Mouse (Mus musculus) midbrain, embryonic 15.5 days (tissue): Measurements from ENCODE around the gene Pex26. TPM values are rescaled to one million over a fixed set of nuclear protein-coding genes. Genes with fewer than 3 reads are reported as not detected.

Experiments used
- ATAC-seq: fragments of 200-750 bp; cut with Nextera tagmentation; replicated peaks from 2 replicates; pipeline ENCODE4 v1.8.0; 2017; ENCODE audit warnings: moderate TSS enrichment
- H3K27ac ChIP-seq: fragments of 300-500 bp; sonication (generic); 2 replicates; pipeline ENCODE4 v1.5.1; 2015; ENCODE audit warnings: mild to moderate bottlenecking, inconsistent platforms
- H3K27me3 ChIP-seq: fragments of 300-500 bp; sonication (generic); replicated peaks from 2 replicates; pipeline ENCODE4 v1.6.1; 2015; ENCODE audit warnings: inconsistent platforms
- H3K36me3 ChIP-seq: fragments of 300-500 bp; sonication (generic); replicated peaks from 2 replicates; pipeline ENCODE4 v1.6.1; 2015; ENCODE audit warnings: inconsistent platforms
- H3K4me1 ChIP-seq: fragments of 300-500 bp; sonication (generic); 2 replicates; pipeline ENCODE4 v1.6.1; 2015; ENCODE audit warnings: inconsistent platforms
- H3K4me2 ChIP-seq: fragments of 300-500 bp; sonication (generic); 2 replicates; pipeline ENCODE4 v1.6.1; 2015; ENCODE audit warnings: inconsistent platforms, mild to moderate bottlenecking, moderate library complexity
- H3K4me3 ChIP-seq: fragments of 300-500 bp; sonication (generic); 2 replicates; pipeline ENCODE4 v1.5.1; 2015; ENCODE audit warnings: mild to moderate bottlenecking, inconsistent platforms
- H3K9ac ChIP-seq: fragments of 300-500 bp; sonication (generic); 2 replicates; pipeline ENCODE4 v1.6.1; 2015; ENCODE audit warnings: mild to moderate bottlenecking, inconsistent platforms
- H3K9me3 ChIP-seq: fragments of 300-500 bp; sonication (generic); 2 replicates; pipeline ENCODE4 v1.6.1; 2016; ENCODE audit warnings: inconsistent platforms
- WGBS: fragments of 180-500 bp; shearing (Covaris S2); methylation state at CpG from one replicate; pipeline ENCODE4 v1.1.7; 2015; ENCODE audit warnings: mixed read lengths; 5-methylcytosine and 5-hydroxymethylcytosine counted together
- polyA plus RNA-seq: library from polyadenylated mRNA; unstranded; fragments of >200 nt; fragmentation: Nextera tagmentation; extraction: Ambion mirVana; gene quantifications from 2 replicates; pipeline ENCODE4 v1.2.1, GENCODE M21; 2015

Gene Pex26
- polyA plus RNA-seq, 1 experiment from 2014 or later: 20.4 TPM

GRCm38 (mm10) chr6:121148360-121148759, 35.1 kb upstream of the Pex26 start:
- no peak overlapping the region for H3K27ac ChIP-seq
- H3K4me2 ChIP-seq: no peak overlapping the region
- H3K36me3 ChIP-seq: no peaks in the 10 kb centered on the region
- H3K4me3 ChIP-seq: no peak overlapping the region
- H3K27me3 ChIP-seq: no peaks in the 10 kb centered on the region
- 0 out of 2 replicates have a peak, but pooled peaks cover 6% of the 10 kb centered on the region for H3K4me1 ChIP-seq
- H3K9me3 ChIP-seq: no peaks in the 10 kb centered on the region
- H3K9ac ChIP-seq: no peak overlapping the region
- 55% methylated on average over 3 of the region's 3 CpGs for WGBS
- no peak for ATAC-seq

GRCm38 (mm10) chr6:121149420-121149819, 34.0 kb upstream of the Pex26 start:
- Histone ChIP-seq H3K4me1 (0 out of 2 replicates have a peak, but pooled peaks cover 6% of the 10 kb centered on the region), H3K27ac (no peak overlapping the region), H3K4me2 (no peak overlapping the region), H3K36me3 (no peaks in the 10 kb centered on the region), H3K9me3 (no peaks in the 10 kb centered on the region), H3K4me3 (no peak overlapping the region), H3K27me3 (no peaks in the 10 kb centered on the region), H3K9ac (no peak overlapping the region)
- 85% methylated on average over 3 of the region's 3 CpGs for WGBS
- ATAC-seq: no peak

GRCm38 (mm10) chr6:121150126-121150525, 33.3 kb upstream of the Pex26 start:
- Histone ChIP-seq H3K27ac (no peak overlapping the region), H3K9me3 (no peaks in the 10 kb centered on the region), H3K4me3 (no peak overlapping the region), H3K27me3 (no peaks in the 10 kb centered on the region), H3K9ac (no peak overlapping the region), H3K4me1 (0 out of 2 replicates have a peak, but pooled peaks cover 6% of the 10 kb centered on the region), H3K4me2 (no peak overlapping the region), H3K36me3 (no peaks in the 10 kb centered on the region)
- WGBS: 93% methylated on average over 8 of the region's 8 CpGs
- no peak for ATAC-seq

- no peaks in the 10 kb centered on the region for H3K9me3 ChIP-seq
- H3K36me3 ChIP-seq: no peaks in the 10 kb centered on the region
- H3K4me1 ChIP-seq: 0 out of 2 replicates have a peak, but pooled peaks cover 3% of the 10 kb centered on the region
- no peaks in the 10 kb centered on the region for H3K27me3 ChIP-seq
- H3K9ac ChIP-seq: no peak overlapping the region
- H3K27ac ChIP-seq: no peak overlapping the region
- ATAC-seq: no peak
- H3K4me2 ChIP-seq: no peak overlapping the region
- WGBS: 55% methylated on average over 6 of the region's 6 CpGs
- H3K4me3 ChIP-seq: no peak overlapping the region
These were observed 31.7 kb upstream of the Pex26 start for GRCm38 (mm10) chr6:121151732-121152131.

- ATAC-seq: no peak
- 79% methylated on average over 8 of the region's 8 CpGs for WGBS
These were observed 30.3 kb upstream of the Pex26 start for GRCm38 (mm10) chr6:121153177-121153576.

GRCm38 (mm10) chr6:121154451-121155300, 28.8 kb upstream of the Pex26 start:
- Histone ChIP-seq H3K9ac (no peak overlapping the region), H3K36me3 (no peaks in the 10 kb centered on the region), H3K4me1 (0 out of 2 replicates have a peak, but pooled peaks cover 3% of the 10 kb centered on the region), H3K4me2 (no peak overlapping the region), H3K27ac (no peak overlapping the region), H3K9me3 (no peaks in the 10 kb centered on the region), H3K27me3 (no peaks in the 10 kb centered on the region), H3K4me3 (no peak overlapping the region)
- ATAC-seq: no peak
- WGBS: 86% methylated on average over 16 of the region's 16 CpGs

More at GRCm38 (mm10) chr6:121153177-121153576, 30.3 kb upstream of the Pex26 start:
- H3K27me3 ChIP-seq: no peaks in the 10 kb centered on the region
- 0 out of 2 replicates have a peak, but pooled peaks cover 3% of the 10 kb centered on the region for H3K4me1 ChIP-seq
- no peak overlapping the region for H3K4me2 ChIP-seq
- no peaks in the 10 kb centered on the region for H3K36me3 ChIP-seq
- no peaks in the 10 kb centered on the region for H3K9me3 ChIP-seq
- no peak overlapping the region for H3K4me3 ChIP-seq
- no peak overlapping the region for H3K27ac ChIP-seq
- H3K9ac ChIP-seq: no peak overlapping the region

- Histone ChIP-seq H3K27ac (no peak overlapping the region), H3K9ac (no peak overlapping the region), H3K9me3 (no peaks in the 10 kb centered on the region), H3K27me3 (no peaks in the 10 kb centered on the region), H3K36me3 (no peaks in the 10 kb centered on the region), H3K4me2 (no peak overlapping the region), H3K4me3 (no peak overlapping the region), H3K4me1 (0 out of 2 replicates have a peak, but pooled peaks cover 3% of the 10 kb centered on the region)
- WGBS: 85% methylated on average over 2 of the region's 2 CpGs
- ATAC-seq: no peak
These were observed 27.4 kb upstream of the Pex26 start for GRCm38 (mm10) chr6:121156030-121156429.

- Histone ChIP-seq H3K4me2 (no peak overlapping the region), H3K27ac (no peak overlapping the region), H3K27me3 (no peaks in the 10 kb centered on the region), H3K4me3 (no peak overlapping the region), H3K36me3 (no peaks in the 10 kb centered on the region), H3K4me1 (no peaks in the 10 kb centered on the region), H3K9ac (no peak overlapping the region), H3K9me3 (no peaks in the 10 kb centered on the region)
- WGBS: 96% methylated on average over 5 of the region's 5 CpGs
- no peak for ATAC-seq
These were observed 23.9 kb upstream of the Pex26 start for GRCm38 (mm10) chr6:121159616-121160015.

- Histone ChIP-seq H3K36me3 (no peaks in the 10 kb centered on the region), H3K4me1 (no peaks in the 10 kb centered on the region), H3K9me3 (no peaks in the 10 kb centered on the region), H3K4me3 (no peak overlapping the region), H3K27me3 (no peaks in the 10 kb centered on the region), H3K9ac (no peak overlapping the region), H3K4me2 (no peak overlapping the region), H3K27ac (no peak overlapping the region)
- ATAC-seq: no peak
- WGBS: 79% methylated on average over 6 of the region's 6 CpGs
These were observed 23.3 kb upstream of the Pex26 start for GRCm38 (mm10) chr6:121160126-121160525.

GRCm38 (mm10) chr6:121162616-121163015, 20.9 kb upstream of the Pex26 start:
- Histone ChIP-seq H3K27ac (no peak overlapping the region), H3K4me1 (no peaks in the 10 kb centered on the region), H3K9me3 (no peaks in the 10 kb centered on the region), H3K36me3 (no peaks in the 10 kb centered on the region), H3K9ac (no peak overlapping the region), H3K27me3 (no peaks in the 10 kb centered on the region), H3K4me3 (no peak overlapping the region), H3K4me2 (no peak overlapping the region)
- ATAC-seq: no peak
- 94% methylated on average over 12 of the region's 12 CpGs for WGBS

- no peaks in the 10 kb centered on the region for H3K4me1 ChIP-seq
- no peak overlapping the region for H3K4me2 ChIP-seq
- H3K27ac ChIP-seq: no peak overlapping the region
- ATAC-seq: no peak
- no peaks in the 10 kb centered on the region for H3K36me3 ChIP-seq
- no peak overlapping the region for H3K9ac ChIP-seq
- no peak overlapping the region for H3K4me3 ChIP-seq
- 33% methylated on average over 10 of the region's 10 CpGs for WGBS
- no peaks in the 10 kb centered on the region for H3K9me3 ChIP-seq
- H3K27me3 ChIP-seq: no peaks in the 10 kb centered on the region
These were observed 17.3 kb upstream of the Pex26 start for GRCm38 (mm10) chr6:121166098-121166552.

- Histone ChIP-seq H3K4me2 (no peak overlapping the region), H3K36me3 (no peaks in the 10 kb centered on the region), H3K9ac (no peak overlapping the region), H3K27ac (no peak overlapping the region), H3K4me3 (no peak overlapping the region), H3K4me1 (no peaks in the 10 kb centered on the region), H3K9me3 (no peaks in the 10 kb centered on the region), H3K27me3 (no peaks in the 10 kb centered on the region)
- 71% methylated on average over 7 of the region's 7 CpGs for WGBS
- ATAC-seq: no peak
These were observed 16.0 kb upstream of the Pex26 start for GRCm38 (mm10) chr6:121167381-121167975.
